In genomic region chr2:11266294-11266693, GRCm38 (mm10) we compare ENCODE assay signal across 9 mouse cellular contexts.
DNase-seq lines count a peak whose midpoint lies in the region; ATAC-seq and TF ChIP-seq lines count a peak whose summit lies in the region.
"Had no signal": no experiment of that assay in that cellular context is flagged by ENCODE, and none has a peak within 500 bp of the region (broad histone marks: within the 10 kb centered on the region; RNA-seq: fewer than 3 reads in every experiment).

No protein-coding gene starts in this region.

- no peak for ATAC-seq in forebrain, postnatal 0 days
- peak; percentile 47; the same call in 1 of the 2 replicates for ATAC-seq in megakaryocyte, adult 5-6 weeks (ENCODE audit: poor library complexity, severe bottlenecking)

- H3K4me1 ChIP-seq in forebrain, postnatal 0 days (ENCODE audit: insufficient read depth) = no peaks in the 10 kb centered on the region
- H3K4me1 ChIP-seq in forebrain, embryonic 10.5 days = no peaks in the 10 kb centered on the region
- H3K4me1 ChIP-seq in bone marrow, adult 2 months (ENCODE audit: control insufficient read depth, insufficient read depth, low read length) = no peaks in the 10 kb centered on the region
- H3K4me1 ChIP-seq: liver, embryonic 15.5 days had no signal

- H3K27ac ChIP-seq in forebrain, postnatal 0 days (ENCODE audit: low read depth, low read length) = no peak overlapping the region
- no peak overlapping the region for H3K27ac ChIP-seq in forebrain, embryonic 10.5 days
- H3K27ac ChIP-seq in bone marrow, adult 2 months (ENCODE audit: control insufficient read depth, insufficient read depth, low read depth, low read length, poor library complexity) = no peak overlapping the region
- H3K27ac ChIP-seq: liver, embryonic 15.5 days had no signal

- no peak overlapping the region for H3K9ac ChIP-seq in forebrain, postnatal 0 days
- H3K9ac ChIP-seq: liver, embryonic 15.5 days had no signal

- no peak for TF ChIP-seq POLR2A in bone marrow, adult 2 months (IDR thresholded peaks at IDR 0.05; ENCODE audit: borderline replicate concordance, control insufficient read depth, low read depth, low read length)

- no peak overlapping the region for H3K4me2 ChIP-seq in forebrain, postnatal 0 days (ENCODE audit: low read depth)
- H3K4me2 ChIP-seq: liver, embryonic 15.5 days had no signal

- H3K9me3 ChIP-seq in forebrain, postnatal 0 days (ENCODE audit: low read length) = no peaks in the 10 kb centered on the region
- no peaks in the 10 kb centered on the region for H3K9me3 ChIP-seq in forebrain, embryonic 10.5 days
- H3K9me3 ChIP-seq: liver, embryonic 15.5 days had no signal

- no peak overlapping the region for H3K4me3 ChIP-seq in forebrain, postnatal 0 days (ENCODE audit: low read depth, low read length)
- H3K4me3 ChIP-seq in forebrain, embryonic 10.5 days = no peak overlapping the region
- H3K4me3 ChIP-seq in bone marrow, adult 2 months (replicated peaks; ENCODE audit: control insufficient read depth, low read depth, low read length) = no peak overlapping the region
- H3K4me3 ChIP-seq: liver, embryonic 15.5 days had no signal

- TF ChIP-seq CTCF in forebrain, postnatal 0 days (IDR thresholded peaks at IDR 0.05; ENCODE audit: low read depth) = peak; percentile 26
- TF ChIP-seq CTCF in bone marrow, adult 2 months (IDR thresholded peaks at IDR 0.05; ENCODE audit: control insufficient read depth, insufficient read depth, low read length) = peak; percentile 44; the same call in 1 of the 2 replicates

- 73% methylated on average over 5 of the region's 5 CpGs for WGBS in forebrain, postnatal 0 days
- 65% methylated on average over 5 of the region's 5 CpGs for WGBS in forebrain, embryonic 10.5 days
- WGBS in bone marrow, adult 2 months = 76% methylated on average over 5 of the region's 5 CpGs

- H3K27me3 ChIP-seq in forebrain, postnatal 0 days (ENCODE audit: insufficient read depth, low read length) = no peaks in the 10 kb centered on the region
- H3K27me3 ChIP-seq in forebrain, embryonic 10.5 days (ENCODE audit: poor library complexity, severe bottlenecking) = no peaks in the 10 kb centered on the region
- H3K27me3 ChIP-seq: liver, embryonic 15.5 days had no signal

- DNase-seq in forebrain, postnatal 0 days = no peak
- no peak for DNase-seq in forebrain, embryonic 10.5 days (ENCODE audit: extremely low spot score, low spot score)
- peak; percentile 45 for DNase-seq in 416B (ENCODE audit: low read depth)
- DNase-seq in yolk sac, embryonic 10.5 days (ENCODE audit: low spot score) = no peak
- no peak for DNase-seq in frontal cortex, postnatal 25 days (ENCODE audit: low spot score in 2 of 2)
- no peak for DNase-seq in frontal cortex, postnatal 14 days (ENCODE audit: low spot score in 2 of 2)

- no peaks in the 10 kb centered on the region for H3K36me3 ChIP-seq in forebrain, postnatal 0 days (ENCODE audit: insufficient read depth)
- H3K36me3 ChIP-seq in forebrain, embryonic 10.5 days (replicated peaks) = no peaks in the 10 kb centered on the region
- H3K36me3 ChIP-seq: liver, embryonic 15.5 days had no signal
